Mouse (Mus musculus) thymus, adult 2 months (tissue): Measurements from ENCODE around the gene Hydin. TPM values are rescaled to one million over a fixed set of nuclear protein-coding genes. Genes with fewer than 3 reads are reported as not detected.

ENCODE experiments used
- DNase-seq: peaks from one replicate; pipeline ENCODE4 v3.0.0; 2021
- H3K27ac ChIP-seq: fragments of 200-500 bp; 2 replicates; pipeline ENCODE4 v1.5.1; 2012; ENCODE audit warnings: low read length, control low read depth; ENCODE audit not compliant: control insufficient read depth, insufficient read depth
- H3K27me3 ChIP-seq: fragments of 200-500 bp; 2 replicates; pipeline ENCODE4 v1.6.1; 2012; ENCODE audit warnings: mild to moderate bottlenecking, low read length, moderate library complexity, mixed read lengths; ENCODE audit not compliant: control insufficient read depth, insufficient read depth
- H3K36me3 ChIP-seq: fragments of 200-500 bp; 2 replicates; pipeline ENCODE4 v1.6.1; 2012; ENCODE audit warnings: mild to moderate bottlenecking, low read length, moderate library complexity; ENCODE audit not compliant: control insufficient read depth, insufficient read depth
- H3K4me1 ChIP-seq: fragments of 200-500 bp; replicated peaks from 2 replicates; pipeline ENCODE4 v1.6.1; 2012; ENCODE audit warnings: low read length; ENCODE audit not compliant: control insufficient read depth, insufficient read depth
- H3K4me3 ChIP-seq: fragments of 200-500 bp; 2 replicates; pipeline ENCODE4 v1.5.1; 2012; ENCODE audit warnings: mild to moderate bottlenecking, low read length, control low read depth, moderate library complexity; ENCODE audit not compliant: control insufficient read depth, insufficient read depth
- CTCF ChIP-seq: fragments of 200-500 bp; IDR thresholded peaks from 2 replicates; pipeline ENCODE4 v1.5.1; 2012; ENCODE audit warnings: mild to moderate bottlenecking, control low read depth, low read length, moderate library complexity, borderline replicate concordance; ENCODE audit not compliant: control insufficient read depth, poor library complexity, insufficient read depth; ENCODE audit errors: extremely low read depth
- POLR2A ChIP-seq: fragments of 200-500 bp; IDR thresholded peaks from 2 replicates; pipeline ENCODE4 v1.6.1; 2012; ENCODE audit warnings: mild to moderate bottlenecking, low read length, control low read depth, moderate library complexity; ENCODE audit not compliant: control insufficient read depth, poor library complexity, insufficient read depth; ENCODE audit errors: extremely low read depth
- WGBS: fragments of 180-500 bp; shearing (Covaris S2); methylation state at CpG from one replicate; pipeline ENCODE4 v1.1.7; 2018; 5-methylcytosine and 5-hydroxymethylcytosine counted together
- polyA plus RNA-seq: library from polyadenylated mRNA; depleted of rRNA; stranded (reverse); fragments of >200 nt; gene quantifications from 2 replicates; pipeline ENCODE4 v1.2.3, GENCODE M21; 2012

Gene Hydin
- polyA plus RNA-seq, 1 experiment: 0.19 TPM

DNA sequence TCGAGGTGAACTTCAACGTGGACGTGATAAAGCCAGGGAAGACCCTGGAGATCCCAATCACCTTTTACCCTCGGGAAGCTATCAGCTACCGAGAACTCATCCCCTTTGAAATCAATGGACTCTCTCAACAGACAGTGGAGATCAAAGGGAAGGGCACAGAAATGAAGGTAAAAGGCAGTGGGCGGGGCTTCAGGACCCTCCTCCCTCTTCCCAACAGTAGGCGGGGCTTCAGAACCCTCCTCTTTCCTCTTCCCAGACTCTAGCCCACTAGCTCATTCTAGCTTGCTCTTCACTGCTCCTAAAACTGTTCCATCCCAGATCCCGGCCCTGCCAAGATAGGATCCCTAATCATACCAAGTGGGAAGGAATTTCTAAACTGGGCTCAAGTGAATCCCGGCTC is 325.9 kb downstream of the Hydin start:
- Histone ChIP-seq H3K36me3 (no peaks in the 10 kb centered on the region), H3K4me3 (no peak overlapping the region), H3K27me3 (no peaks in the 10 kb centered on the region), H3K4me1 (no peaks in the 10 kb centered on the region), H3K27ac (no peak overlapping the region)
- no peak for TF ChIP-seq POLR2A
- TF ChIP-seq CTCF: no peak
- DNase-seq: no peak
- 82% methylated on average over 9 of the region's 9 CpGs for WGBS

DNA sequence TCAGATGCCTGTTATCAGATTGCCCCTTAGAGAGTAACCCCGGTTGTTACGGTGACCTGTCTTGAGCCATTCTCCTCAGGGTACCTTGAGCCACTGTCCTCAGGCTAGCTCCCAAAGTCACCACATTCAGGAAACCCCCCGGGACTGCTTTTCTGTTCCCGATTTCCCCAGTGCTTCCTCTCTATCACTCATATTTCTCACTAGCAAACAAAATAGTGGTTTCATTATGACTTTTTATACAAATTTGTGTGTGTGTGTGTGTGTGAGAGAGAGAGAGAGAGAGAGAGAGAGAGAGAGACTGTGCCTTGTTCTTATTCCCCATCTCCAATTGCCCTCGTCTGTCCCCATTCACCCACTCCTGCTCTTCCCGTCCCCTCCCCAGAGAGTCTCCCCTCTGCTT is 327.4 kb downstream of the Hydin start:
- H3K36me3 ChIP-seq: no peaks in the 10 kb centered on the region
- TF ChIP-seq POLR2A (no peak), CTCF (no peak)
- H3K4me1 ChIP-seq: no peaks in the 10 kb centered on the region
- no peak overlapping the region for H3K27ac ChIP-seq
- no peak for DNase-seq
- WGBS: 74% methylated on average over 6 of the region's 6 CpGs
- no peaks in the 10 kb centered on the region for H3K27me3 ChIP-seq
- no peak overlapping the region for H3K4me3 ChIP-seq

DNA sequence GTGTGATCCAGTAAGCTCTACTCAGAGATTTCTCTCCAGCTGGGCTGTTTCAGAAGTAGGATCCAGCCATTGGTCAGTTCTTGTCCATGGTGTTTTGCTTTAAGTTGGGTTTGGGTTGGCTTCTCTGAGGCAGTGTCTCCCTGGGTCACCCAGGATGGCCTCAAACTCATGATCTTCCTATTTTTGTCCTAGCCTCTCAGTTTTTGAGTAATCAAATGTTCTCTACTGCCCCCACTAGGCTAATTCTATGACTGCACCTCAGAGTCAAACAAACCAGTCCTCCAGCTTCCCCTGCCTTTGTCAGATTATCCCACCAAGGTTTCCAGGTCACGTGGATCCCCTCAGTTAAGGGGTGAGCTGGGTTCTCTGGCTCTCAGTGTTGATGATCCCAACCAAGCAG is 337.8 kb downstream of the Hydin start:
- no peak overlapping the region for H3K27ac ChIP-seq

DNA sequence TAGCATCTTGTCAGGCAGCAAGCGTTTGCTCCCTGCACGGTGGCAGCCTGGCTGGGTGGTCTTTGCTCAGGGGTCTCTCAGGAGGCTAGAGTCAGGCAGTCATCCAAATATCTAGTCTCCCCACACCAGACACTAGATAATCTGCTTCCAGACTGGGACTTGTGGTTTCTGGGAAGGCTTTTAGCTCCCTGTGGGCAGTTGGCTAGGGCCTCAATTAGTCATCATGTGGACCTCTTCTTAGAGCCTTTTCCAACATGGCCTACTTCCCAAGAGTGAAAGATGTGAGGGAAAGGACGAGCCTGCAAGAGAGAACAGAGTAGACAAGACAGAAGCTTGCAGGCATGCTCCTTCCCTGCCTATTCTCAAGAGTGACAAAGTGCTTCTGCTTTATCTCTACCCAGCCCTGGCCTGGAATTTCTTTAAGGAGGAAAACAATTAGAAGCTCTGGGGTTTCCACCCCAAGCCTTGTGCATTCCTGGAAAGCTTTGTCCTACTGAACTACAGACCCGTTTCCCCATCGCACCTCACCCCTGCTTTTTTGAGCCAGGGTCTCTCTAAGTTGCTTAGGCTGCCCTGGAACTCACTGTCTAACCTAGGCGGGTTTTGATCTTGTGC is 338.7 kb downstream of the Hydin start:
- 77% methylated on average over 6 of the region's 6 CpGs for WGBS
- no peaks in the 10 kb centered on the region for H3K4me1 ChIP-seq
- DNase-seq: no peak
- H3K4me3 ChIP-seq: no peak overlapping the region
- no peaks in the 10 kb centered on the region for H3K36me3 ChIP-seq
- TF ChIP-seq CTCF (no peak), POLR2A (no peak)
- H3K27me3 ChIP-seq: no peaks in the 10 kb centered on the region
- no peak overlapping the region for H3K27ac ChIP-seq

More for the DNA sequence above, 337.8 kb downstream of the Hydin start:
- H3K36me3 ChIP-seq: no peaks in the 10 kb centered on the region
- H3K27me3 ChIP-seq: no peaks in the 10 kb centered on the region
- WGBS: 0% methylated on average over 1 of the region's 1 CpGs
- no peak overlapping the region for H3K4me3 ChIP-seq
- DNase-seq: peak; percentile 49
- no peak for TF ChIP-seq POLR2A
- TF ChIP-seq CTCF: no peak
- H3K4me1 ChIP-seq: no peaks in the 10 kb centered on the region

DNA sequence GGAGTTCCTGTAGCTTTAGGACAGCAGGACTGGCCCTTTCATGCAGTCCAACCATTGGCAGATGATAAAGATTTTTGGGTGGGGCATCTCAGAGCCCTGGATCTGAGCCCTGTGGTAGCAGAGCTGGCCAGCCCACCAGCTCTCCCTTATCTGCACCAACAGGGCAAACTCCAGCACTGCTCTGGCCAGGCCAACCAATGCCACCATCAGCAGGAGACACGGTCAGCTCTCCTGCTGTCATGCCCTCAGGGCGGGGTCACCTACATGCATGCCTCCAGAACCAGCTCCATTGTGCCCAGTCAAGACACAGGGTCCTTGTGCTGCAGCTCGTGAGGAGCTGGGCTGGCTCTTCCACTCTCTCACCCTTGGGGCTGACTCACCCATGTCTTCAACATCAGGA is 349.0 kb downstream of the Hydin start:
- DNase-seq: no peak
- Histone ChIP-seq H3K4me3 (no peak overlapping the region), H3K4me1 (peaks cover 9% of the 10 kb centered on the region), H3K36me3 (no peaks in the 10 kb centered on the region), H3K27me3 (no peaks in the 10 kb centered on the region), H3K27ac (no peak overlapping the region)
- TF ChIP-seq POLR2A (no peak), CTCF (no peak)
- WGBS: 83% methylated on average over 3 of the region's 3 CpGs

DNA sequence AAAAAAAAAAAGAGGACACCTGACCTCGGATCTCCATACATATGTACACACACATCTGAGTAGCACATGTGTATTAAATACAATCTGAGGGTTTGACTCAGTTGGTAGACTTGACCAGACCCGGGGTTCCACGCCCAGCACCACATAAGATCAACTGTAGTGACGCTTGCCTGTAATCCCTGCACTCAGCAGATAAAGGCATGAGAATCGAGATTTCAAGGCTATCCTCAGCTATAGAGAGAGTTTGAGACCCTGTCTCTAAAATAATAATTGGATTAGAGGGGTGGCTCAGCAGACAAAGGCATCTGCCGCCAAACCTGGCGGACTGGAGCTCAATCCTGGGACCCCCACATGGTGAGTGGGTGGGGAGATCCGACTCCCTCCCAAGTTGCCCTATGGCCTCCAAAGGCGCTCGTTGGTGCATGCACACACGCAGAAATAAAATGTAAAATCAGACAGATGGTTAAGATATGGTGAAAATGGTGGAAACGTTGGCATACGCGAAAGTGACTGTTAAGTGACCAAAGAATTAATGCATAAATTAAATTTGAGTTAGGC is 351.1 kb downstream of the Hydin start:
- Histone ChIP-seq H3K4me1 (peaks cover 9% of the 10 kb centered on the region), H3K36me3 (no peaks in the 10 kb centered on the region), H3K27me3 (no peaks in the 10 kb centered on the region), H3K4me3 (peak overlapping the region; percentile 9; the same call in 1 of the 2 replicates), H3K27ac (no peak overlapping the region)
- DNase-seq: peak; percentile 24
- TF ChIP-seq CTCF (no peak), POLR2A (no peak)
- 32% methylated on average over 14 of the region's 14 CpGs for WGBS
